Mouse (Mus musculus): ENCODE data around the gene Dock6. TPM values are rescaled to one million over a fixed set of nuclear protein-coding genes. Genes with fewer than 3 reads are reported as not detected.

Gene Dock6
- polyA plus RNA-seq, 1 experiment, result 52.5 TPM

DNA sequence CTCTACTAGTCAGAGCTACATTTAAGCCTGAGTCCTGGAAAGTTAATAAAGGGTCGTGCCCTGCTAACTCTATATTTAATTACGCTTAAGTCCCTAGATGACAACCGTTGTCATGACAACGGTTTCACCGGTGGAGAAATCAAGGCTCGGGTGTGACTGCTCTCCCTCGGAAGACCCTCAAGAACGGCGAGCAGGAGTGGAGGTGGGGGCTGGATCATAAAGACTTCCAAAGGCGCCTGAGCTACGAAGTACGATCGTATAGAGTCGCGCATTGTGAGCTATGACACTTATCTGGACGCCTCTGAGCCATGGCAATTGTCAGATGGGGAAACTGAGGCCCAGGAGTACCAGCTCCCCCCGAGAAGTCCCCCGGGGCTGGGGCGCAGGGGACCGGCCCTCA, 92.7 kb downstream of the Dock6 start:
- WGBS, result under 1% methylated on average over 20 of the region's 20 CpGs
- DNase-seq (ENCODE audit: low read depth, low spot score), result no peak

GRCm38 (mm10) chr9:21758576-21759529, 93.6 kb downstream of the Dock6 start:
- 52% methylated on average over 14 of the region's 14 CpGs for WGBS
- DNase-seq (ENCODE audit: low read depth, low spot score), result no peak

GRCm38 (mm10) chr9:21754516-21755321, 97.7 kb downstream of the Dock6 start:
- WGBS, result 68% methylated on average over 13 of the region's 13 CpGs
- no peak for DNase-seq (ENCODE audit: low read depth, low spot score)

DNA sequence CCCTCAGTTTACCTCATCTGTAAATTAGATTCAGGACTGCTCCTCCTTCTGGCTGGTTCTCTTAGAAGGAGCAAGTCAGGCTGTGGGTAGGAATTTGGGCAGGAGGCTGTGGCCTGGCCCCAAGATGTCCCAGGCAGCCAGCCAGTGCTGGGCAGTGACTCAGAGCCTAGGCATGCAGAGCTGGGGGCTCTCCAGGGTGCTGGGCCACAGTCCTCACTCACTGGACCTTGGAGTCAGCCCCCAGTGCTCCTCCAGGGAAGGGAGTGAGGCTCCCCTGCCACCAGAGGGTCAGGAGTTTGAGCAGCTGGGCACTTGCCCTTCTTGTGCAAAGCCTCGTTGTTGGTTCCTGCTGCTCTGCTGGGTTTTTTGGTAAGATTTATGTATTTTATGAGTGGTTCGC, 98.4 kb downstream of the Dock6 start:
- WGBS, result 55% methylated on average over 2 of the region's 2 CpGs

GRCm38 (mm10) chr9:21752252-21752792, 100.1 kb downstream of the Dock6 start:
- WGBS, result 48% methylated on average over 10 of the region's 10 CpGs
- no peak for DNase-seq (ENCODE audit: low read depth, low spot score)

More for the DNA sequence above, 98.4 kb downstream of the Dock6 start:
- DNase-seq (ENCODE audit: low read depth, low spot score), result no peak

DNA sequence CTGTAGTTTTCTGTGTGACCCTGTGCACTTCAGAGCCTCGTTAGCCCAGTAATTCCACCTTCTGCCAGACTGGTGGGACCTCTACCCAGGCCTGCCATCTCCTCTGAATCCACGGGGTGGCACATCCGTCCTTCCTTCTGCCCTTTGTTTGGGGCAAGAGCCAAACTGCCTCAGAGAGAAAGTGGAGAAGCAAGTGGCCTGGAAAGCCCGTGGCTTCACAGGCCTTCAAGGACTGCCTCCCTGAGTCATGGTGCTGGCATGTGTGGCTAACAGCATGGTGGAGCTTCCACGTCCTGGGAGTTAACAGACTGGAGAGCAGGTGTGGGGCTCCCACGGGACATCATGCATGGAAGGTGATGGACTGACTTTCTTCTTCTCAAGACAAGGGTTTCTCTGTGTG, 101.1 kb downstream of the Dock6 start:
- DNase-seq (ENCODE audit: low read depth, low spot score), result no peak
- WGBS, result 41% methylated on average over 6 of the region's 6 CpGs

DNA sequence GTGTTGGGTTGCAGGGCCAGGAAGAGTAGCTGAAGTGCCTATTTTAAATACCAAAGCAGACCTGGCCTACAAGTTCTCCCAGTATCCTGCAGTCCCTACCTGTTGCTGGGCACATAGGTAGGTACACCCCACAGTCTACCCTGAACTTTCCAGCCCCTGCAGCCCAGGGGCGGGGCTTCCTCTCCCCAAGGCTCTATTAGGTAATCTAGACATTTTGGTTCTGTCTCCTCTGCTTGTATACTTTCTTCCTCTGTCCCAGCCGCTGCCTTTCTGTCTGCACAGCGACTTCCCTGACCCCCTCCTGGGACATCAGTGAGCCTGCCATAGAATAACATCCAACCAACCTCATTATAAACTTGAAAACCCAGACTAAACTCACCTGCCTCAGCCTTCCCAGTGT, 102.1 kb downstream of the Dock6 start:
- 81% methylated on average over 3 of the region's 3 CpGs for WGBS
- no peak for DNase-seq (ENCODE audit: low read depth, low spot score)

Other genes starting within 250 kb of the Dock6 start
- 25.3 and 38.3 TPM in 2 replicates for gene Smarca4, start 236.5 kb downstream of the Dock6 start, polyA plus RNA-seq (2012; rRNA removed)
- 64.7 and 74.0 TPM in 2 replicates for gene Ldlr, start 129.2 kb downstream of the Dock6 start, polyA plus RNA-seq (2012; rRNA removed)
- gene Spc24, start 92.3 kb downstream of the Dock6 start, polyA plus RNA-seq (2012; rRNA removed), result 28.5 and 31.7 TPM in 2 replicates
- 11.3 and 16.0 TPM in 2 replicates for gene Kank2, start 53.9 kb downstream of the Dock6 start, polyA plus RNA-seq (2012; rRNA removed)
- 6.2 and 7.6 TPM in 2 replicates for gene Angptl8, start 17.1 kb downstream of the Dock6 start, polyA plus RNA-seq (2012; rRNA removed)
- 70.2 and 84.5 TPM in 2 replicates for gene Rab3d, start 65.6 kb upstream of the Dock6 start, polyA plus RNA-seq (2012; rRNA removed)
- 0.98 and 1.9 TPM in 2 replicates for gene Ccdc159, start 74.8 kb upstream of the Dock6 start, polyA plus RNA-seq (2012; rRNA removed)
- 101 and 102 TPM in 2 replicates for gene Tmem205, start 74.9 kb upstream of the Dock6 start, polyA plus RNA-seq (2012; rRNA removed)
- 2.9 and 3.1 TPM in 2 replicates for gene Plppr2, start 84.4 kb upstream of the Dock6 start, polyA plus RNA-seq (2012; rRNA removed)
- gene Swsap1, start 103.1 kb upstream of the Dock6 start, polyA plus RNA-seq (2012; rRNA removed), result 7.4 and 8.0 TPM in 2 replicates
- 1.1 and 1.8 TPM in 2 replicates for gene Epor, start 110.9 kb upstream of the Dock6 start, polyA plus RNA-seq (2012; rRNA removed)
- gene Rgl3, start 136.8 kb upstream of the Dock6 start, polyA plus RNA-seq (2012; rRNA removed), result 1.9 and 2.4 TPM in 2 replicates
- gene Ccdc151, start 150.0 kb upstream of the Dock6 start, polyA plus RNA-seq (2012; rRNA removed), result 0.14 and 0.15 TPM in 2 replicates
- gene Prkcsh, start 150.2 kb upstream of the Dock6 start, polyA plus RNA-seq (2012; rRNA removed), result 127 and 130 TPM in 2 replicates
- gene Elavl3, start 199.4 kb upstream of the Dock6 start, polyA plus RNA-seq (2012; rRNA removed), result 0.29 and 0.47 TPM in 2 replicates
- not detected in 2 replicates for gene Gm49318, start 218.6 kb upstream of the Dock6 start, polyA plus RNA-seq (2012; rRNA removed)
- gene Zfp653, start 218.7 kb upstream of the Dock6 start, polyA plus RNA-seq (2012; rRNA removed), result 8.6 and 10.0 TPM in 2 replicates
- gene Ecsit, start 232.8 kb upstream of the Dock6 start, polyA plus RNA-seq (2012; rRNA removed), result 47.7 and 48.6 TPM in 2 replicates
- 253 and 296 TPM in 2 replicates for gene Cnn1, start 246.6 kb upstream of the Dock6 start, polyA plus RNA-seq (2012; rRNA removed)